Mouse (Mus musculus): Measurements from ENCODE around the gene Inhbb. TPM values are rescaled to one million over a fixed set of nuclear protein-coding genes. Genes with fewer than 3 reads are reported as not detected.
A peak's percentile ranks its signal among the peaks of the same experiment; 100 is the strongest.

Inhbb gene
- total RNA-seq, 2 experiments from 2014 or later = 1.4 to 1.8 TPM

DNA sequence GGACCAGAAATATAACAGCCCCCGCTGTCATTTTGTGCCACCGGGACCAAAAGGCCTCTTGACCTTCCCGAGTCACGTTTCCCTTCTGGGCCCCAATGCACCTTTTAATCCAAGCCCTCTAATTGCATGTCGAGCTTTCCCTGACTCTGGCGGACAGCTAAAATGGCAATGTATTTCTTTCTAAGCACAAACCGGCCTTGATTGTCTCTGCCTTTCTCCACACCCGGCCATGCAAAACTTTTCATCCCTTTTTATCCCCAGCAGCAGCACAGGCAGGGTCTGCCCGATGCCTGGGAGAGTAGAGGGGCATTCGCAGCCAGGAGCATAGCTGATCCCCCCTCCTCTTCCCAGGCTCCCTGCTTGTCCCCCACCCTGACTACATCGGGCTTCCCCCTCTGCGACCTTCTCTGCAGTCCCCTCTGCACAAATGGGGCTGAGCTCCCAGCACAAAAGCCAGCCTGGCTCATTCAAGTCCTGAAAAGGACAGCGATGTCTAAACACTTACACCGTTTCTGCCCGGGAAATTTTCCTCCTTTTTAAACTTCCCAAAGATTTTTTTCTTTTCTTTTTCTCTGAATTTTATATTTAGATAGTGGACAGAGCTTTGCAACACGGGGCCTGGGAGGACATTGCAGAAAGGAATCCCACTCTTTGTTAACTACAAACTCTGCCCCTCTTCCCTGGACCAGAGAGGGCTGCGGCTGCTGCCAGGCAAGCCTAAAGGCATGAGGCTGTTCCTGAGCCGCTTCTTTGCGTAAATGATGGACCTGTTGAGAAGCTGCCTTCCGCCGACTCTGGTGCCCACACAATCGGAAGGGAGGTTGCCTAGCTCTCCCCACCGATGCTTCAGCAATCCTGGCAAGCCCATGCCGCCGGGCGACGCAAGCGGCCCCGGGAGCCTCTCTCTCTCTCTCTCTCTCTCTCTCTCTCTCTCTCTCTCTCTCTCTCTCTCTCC is 2.6 kb downstream of the Inhbb start:
- no peak for DNase-seq

DNA sequence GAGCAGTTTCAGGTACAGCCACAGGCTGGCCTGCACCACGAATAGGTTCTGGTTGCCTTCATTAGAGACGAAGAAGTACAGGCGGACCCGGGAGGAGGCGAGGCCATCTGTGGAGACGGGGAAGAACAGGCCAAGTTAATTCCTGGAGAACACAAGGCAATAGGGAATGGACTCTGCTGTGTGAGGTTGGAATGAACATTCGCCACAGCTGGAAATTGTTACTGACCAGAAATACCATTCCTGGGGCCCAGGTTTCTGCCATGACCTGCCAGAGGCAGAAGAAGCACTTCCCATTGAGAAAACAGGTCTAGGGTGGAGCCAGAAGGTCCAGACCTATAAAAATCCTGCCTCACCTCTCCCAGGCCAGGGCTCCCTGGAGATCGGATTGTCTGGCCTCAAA is 4.1 kb downstream of the Inhbb start:
- no peak for DNase-seq

DNA sequence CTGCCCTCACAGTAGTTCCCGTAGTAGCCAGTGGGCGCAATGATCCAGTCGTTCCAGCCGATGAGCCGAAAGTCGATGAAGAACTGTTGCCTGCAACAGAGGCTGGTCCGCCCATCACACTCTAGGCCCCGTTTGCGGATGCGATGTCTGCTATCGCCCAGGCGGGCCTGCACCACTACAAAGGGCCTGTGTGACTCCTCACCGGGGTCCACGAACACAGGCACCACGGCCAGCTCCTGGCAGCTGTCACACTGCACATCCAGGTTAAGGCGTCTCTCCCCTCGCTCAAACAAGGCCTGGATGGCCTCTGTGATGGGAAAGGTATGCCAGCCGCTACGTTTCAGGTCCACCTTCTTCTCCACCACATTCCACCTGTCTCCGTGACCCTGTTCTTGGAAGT is 4.5 kb downstream of the Inhbb start:
- DNase-seq = no peak

DNA sequence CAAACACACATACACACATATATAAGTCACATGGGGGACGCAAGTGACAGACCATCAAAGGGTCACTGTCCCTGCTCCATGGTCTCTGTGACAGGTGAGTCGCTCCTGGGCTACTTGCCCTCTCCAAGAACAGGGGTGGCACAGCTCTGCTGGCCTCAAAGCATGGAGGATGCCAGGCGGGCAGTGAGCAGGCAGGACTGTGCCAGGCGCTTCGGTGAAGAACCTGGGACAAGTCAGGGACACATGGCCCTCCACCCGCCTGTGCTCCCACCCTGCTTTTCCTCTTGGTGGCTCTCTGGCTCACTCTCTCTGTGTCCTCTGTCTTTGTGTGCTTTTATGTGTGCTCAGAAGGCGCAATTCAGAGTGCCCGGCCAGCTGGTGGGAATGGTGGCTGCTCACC is 5.4 kb downstream of the Inhbb start:
- DNase-seq = no peak

DNA sequence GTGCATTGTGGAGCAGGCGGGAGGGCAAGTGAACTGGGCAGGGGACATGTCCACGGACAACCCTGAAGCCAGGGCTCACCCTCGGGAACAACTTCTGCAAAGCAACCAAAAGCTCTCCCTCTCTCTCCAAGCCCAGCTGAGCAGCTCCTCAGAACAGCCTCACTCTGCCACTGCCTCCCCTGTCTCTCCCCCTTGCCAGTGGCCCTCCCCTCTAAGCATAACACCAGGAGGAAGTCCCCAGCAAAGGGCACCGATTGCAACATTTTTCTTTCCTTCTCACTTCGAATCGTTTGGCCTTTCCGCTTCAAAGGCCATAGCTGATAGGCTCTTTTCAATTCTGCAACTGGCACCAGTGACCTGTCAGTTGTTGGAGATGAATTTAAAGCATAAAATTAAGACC is 5.9 kb downstream of the Inhbb start:
- no peak for DNase-seq

DNA sequence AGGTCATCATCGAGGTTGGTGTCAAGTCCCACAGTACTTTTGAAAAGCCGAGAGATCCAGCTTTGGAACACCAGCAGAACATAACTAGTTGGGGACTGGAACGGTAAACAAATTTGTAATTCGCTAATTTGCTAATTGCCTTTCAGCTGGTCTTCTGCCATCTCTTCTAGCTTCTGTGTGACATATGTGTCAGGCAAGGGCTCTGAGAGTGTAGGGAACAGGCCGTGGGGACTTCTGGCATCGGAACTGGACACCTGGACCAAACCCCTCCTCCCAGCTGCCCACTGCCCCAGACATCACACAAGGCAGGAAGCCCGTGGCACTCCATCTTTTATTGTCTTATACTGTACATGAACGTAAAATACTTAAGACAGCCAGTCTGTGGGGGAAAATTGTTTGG is 6.9 kb downstream of the Inhbb start:
- DNase-seq = no peak

DNA sequence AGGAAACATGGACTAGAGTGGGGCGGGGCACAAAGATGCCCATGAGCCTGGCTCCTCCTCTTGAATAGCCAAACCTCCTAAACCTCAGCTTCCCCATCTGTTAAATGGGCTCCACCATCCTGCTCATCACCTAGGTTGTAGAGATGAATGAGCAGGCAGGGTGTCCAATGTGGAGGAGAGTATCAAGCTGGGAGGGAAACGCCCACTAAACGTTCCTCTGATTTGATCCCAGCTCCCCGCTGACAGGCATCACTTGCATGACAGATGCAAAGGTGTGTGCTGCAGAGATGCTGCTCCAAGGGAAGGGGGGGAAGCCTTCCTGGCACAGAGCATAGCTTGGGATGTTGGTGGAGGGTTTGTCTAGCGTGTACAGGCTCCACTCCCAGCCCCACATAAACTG is 11.4 kb downstream of the Inhbb start:
- no peak for DNase-seq

DNA sequence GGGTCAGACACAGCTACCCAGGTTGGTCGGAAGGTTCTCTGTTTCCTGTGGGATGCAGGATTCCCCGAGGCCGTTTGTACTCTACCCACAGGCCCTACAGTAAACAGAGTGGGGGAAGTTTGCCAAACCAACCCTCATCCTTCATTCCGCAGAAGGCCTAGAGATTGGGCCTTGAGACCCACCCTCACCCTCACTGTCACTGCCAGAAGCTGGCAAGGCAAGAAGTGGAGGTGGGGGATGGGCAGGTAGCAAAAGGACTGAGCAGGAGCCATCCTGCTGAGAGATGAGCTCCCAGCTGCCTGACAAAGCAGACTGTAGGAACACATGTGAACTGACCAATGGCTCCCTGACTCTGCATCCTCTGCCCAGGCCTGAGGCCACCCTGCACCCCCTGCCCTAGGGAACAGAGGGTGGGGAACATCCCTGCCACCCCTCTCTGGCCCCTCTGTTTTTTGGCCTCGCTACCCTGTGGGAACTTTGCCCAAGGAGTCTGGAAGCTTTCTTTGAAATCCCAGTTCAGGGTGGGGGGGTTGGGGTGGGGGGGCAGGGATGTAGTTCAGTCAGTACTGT is 12.4 kb downstream of the Inhbb start:
- no peak for DNase-seq

DNA sequence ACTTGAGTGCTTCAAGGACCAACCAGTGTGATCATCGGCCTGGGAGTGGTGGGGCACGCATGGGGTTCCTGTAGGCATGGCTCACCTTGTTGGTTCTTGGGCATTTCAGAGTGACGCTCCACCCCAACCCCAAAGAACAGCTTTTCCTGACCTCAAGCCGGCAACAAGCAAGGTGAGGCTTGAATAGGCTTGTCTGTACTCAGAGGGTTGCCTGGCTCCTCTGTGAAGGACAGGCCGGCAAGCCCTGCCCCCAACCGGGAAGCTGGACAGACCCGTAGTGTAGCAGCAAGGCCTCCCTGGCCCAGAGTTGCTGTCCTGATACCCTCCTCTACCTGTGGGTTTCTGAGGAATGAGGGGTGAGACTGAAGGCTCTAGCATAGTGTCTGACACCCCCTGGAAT is 12.9 kb downstream of the Inhbb start:
- DNase-seq = no peak

DNA sequence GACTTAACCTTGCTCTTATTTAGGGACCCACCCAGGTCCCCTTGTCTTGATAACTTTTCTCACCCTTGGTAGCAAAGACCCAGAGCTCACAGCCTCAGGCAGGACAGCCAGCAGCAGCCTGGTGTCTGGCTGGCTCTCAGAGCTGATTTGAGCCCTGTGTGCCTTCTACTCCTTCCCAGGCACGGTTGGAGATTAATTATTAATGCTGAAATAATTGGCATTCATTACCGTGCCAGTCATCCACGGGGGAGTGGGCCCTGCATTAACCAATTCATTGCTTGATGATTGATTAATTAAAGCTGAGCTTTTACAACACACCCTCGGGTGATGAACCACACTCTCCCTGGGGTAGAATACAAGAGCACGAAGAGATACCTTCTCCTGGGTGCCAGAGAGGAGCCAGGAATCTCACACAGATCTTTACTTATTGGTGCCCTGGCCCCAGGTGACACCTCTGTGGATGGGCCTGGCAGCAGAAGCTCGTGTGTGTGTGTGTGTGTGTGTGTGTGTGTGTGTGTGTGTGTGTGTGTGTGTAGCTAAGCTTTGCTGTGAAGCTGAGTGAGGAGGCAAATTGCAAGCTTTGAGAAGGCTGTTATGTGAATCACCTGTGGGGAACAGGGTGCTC is 14.2 kb downstream of the Inhbb start:
- no peak for DNase-seq

DNA sequence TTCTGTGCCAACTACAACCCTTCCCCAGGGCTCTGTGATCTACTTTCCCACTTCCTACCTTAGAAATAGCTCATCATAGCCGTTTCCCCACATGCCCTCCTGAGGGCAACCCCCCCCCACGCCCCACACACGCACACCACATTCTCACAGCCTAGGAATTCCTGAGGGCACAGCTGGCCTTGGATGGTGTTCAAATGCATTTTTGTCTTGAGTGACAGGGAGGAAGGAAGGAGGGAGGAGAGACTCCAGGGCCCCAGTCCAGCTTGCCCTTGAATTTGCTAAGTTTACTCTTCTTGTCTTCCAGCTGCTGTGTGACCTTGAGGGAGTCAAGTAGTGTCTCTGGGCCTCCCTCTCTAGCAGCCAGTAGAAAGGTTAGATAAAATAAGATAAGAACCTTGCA is 17.2 kb downstream of the Inhbb start:
- no peak for DNase-seq

DNA sequence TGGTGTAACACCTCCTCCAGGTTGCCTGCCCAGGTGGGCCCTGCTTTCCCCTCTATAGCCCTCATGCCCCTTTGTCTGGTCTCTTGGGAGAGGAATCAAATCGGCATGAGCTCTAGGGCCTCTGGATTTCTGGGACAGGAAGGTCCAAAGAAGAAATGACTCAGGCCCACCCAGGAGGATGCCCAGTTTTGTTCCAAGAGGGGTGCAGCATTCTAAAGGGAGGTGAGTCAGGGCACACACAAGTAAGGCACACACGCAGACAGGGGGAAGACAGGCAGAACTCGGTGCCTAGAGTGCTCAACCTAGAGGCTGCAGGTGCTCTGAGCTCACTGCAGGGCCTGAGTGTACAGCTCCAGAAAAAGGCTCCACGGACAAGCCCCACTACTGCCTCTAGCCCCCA is 17.7 kb downstream of the Inhbb start:
- no peak for DNase-seq

DNA sequence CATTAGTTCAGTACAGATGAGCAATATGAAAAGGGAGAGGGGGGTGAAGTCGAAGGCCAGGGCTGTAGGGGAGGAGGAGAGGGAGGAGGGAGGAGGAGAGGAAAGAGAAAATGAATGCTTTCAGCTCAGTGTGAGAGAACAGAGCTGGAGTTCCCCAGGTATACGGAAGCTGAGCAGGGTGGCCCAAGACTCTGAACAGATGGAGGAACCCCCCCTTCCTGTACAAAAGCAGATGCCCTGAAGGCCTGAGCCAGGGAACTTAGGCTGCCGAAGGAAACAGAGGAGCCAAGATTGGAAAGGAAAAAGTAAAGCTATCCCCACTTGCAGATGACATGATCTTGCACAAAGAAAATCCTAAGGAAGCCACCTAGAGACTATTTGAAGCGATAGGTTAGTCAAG is 20.8 kb downstream of the Inhbb start:
- DNase-seq = no peak

DNA sequence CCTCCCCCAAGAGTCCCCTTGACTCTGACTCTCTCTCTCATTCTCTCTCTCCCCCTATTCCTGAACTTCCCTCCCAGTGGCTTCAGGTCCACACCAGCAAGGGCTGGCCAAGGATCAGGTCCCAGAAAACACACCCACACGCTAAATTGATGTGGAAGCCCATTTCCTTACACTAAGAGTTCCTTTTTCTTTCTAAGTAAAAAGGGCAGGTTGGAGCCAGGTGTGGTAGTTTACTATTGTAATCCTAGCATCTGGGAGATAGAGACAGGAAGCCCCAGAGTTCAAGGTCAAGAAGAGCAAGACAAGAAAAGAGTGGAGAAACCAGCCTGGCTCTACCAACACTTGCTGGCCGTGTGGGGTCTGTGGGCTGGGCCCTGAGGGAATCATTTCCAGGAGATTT is 23.4 kb downstream of the Inhbb start:
- DNase-seq = no peak

DNA sequence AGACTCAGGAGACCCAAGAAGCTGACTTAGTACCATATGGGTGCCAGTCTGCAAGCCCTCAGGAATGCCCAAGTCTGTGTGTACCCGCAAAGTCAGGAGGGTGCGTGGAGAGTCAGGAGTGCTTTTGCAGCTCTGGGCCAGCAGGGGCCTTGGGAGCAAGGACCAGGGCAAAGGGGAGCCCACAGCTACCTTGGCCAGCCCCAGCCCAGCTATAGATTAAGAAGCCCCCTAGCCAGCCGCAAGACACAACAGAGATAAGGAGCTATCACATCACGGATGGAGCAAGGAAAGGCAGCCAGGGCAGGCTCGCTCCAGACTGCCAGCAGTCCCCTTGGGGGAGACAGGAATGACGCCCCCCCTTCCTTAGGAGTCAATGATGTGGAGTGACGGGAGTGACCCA is 24.2 kb downstream of the Inhbb start:
- DNase-seq = no peak

DNA sequence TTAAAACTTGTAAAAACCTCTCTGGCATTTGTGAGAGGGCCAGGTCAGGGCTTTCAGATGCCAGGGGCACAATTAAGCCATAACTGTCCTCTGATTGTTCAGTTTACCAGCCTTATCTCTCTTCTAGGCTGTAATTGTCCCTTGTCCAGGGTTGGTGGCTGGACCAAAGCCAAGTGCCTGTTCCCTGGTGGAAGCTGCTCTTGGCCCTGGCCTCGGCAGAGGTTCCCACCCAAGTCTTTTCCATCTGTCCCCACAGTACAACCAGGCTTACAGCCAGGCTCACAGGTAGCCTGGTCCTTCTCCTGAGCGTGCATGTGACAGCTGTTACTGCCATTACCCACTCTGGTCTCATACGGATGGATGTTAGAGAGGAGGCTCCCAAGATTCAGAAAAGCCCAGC is 30.7 kb downstream of the Inhbb start:
- DNase-seq = peak; percentile 77

DNA sequence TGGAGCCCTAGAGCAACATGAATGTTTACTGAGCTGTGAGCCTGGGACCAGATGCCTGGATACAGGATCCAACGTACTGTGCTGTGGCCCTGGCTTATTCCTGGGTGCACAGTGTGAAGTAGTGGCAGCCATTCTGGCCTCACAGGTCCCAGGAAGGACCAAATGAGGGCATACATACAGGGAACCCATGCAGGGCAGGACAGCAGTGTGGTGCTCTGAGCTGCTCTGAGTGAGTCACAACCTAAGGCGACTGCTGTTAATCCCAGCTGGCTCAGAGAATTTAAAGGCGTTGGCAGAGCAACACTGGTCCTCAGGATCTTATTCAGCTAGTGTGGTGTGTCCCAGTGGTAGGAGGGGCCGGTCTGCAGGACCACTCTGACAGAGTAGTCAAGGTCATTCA is 31.4 kb downstream of the Inhbb start:
- DNase-seq = no peak

DNA sequence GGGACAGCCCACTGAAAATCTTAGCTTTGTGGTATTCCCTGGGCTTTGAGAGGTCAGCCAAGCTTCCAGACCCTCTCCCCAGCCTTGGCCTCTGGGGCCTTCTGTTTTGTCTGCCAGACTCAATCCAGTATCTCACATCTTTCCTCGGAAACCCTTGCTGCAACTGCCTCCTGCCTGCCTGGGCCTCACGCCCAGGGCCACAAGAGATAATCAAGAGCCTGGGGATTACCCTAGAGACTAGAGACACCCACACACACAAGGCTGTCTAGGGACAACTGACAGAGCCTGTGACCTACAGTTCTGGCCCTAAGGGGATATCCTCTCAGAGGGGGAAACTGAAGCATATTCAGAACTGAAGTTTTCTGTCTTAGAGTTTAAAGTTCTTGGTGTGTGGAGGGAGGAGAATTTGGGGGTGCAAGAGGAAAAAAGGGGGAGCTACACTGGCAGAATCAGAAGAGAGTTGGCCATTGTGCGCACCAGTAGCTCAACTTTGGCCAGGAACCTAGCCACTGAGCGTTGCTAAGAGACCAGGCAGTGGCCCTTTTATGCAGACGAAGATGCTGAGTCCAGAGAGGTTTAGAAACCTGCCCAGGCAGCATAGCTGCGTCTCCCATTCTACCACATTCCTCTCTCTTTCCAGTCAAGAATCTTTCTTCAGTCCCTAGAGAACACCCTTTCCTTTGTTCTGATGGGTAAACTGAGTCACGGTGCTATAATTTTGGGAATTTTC is 32.1 kb downstream of the Inhbb start:
- peak; percentile 26 for DNase-seq

DNA sequence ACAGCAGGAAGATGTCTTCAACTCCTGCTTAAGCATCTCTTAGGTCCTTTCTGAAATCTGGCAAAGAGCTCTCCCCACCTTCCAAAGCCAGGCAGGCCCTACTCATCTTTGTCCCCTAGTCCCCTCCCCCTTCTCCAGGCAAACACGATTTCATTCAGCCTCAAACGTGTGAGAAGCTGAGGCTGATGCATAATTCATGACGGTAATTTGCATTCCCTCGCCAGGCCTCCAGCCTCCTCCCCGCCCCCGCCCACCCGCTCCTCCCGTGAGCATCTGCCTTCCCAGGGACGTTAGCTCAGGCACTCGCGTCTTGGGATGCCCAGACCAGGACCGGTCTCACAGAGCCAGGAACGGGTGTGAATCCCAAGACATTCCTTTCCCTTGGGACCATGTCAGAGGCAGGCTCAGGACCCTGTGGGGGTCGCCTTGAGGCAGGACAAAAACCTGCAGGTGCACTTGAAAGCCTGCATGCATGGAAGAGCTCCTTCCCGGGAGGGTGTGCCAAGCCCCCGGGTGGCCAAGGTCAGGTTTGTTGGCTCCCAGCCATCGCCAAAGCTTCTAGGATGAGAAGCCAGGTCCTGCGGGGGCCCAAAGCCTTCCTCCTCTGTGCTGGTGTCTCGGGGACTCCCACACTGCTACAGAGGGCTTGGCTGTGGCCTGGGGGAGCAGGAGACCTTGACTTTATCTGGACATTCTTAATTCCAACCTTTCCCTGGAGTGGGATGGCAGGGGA is 33.2 kb downstream of the Inhbb start:
- DNase-seq = peak; percentile 21

DNA sequence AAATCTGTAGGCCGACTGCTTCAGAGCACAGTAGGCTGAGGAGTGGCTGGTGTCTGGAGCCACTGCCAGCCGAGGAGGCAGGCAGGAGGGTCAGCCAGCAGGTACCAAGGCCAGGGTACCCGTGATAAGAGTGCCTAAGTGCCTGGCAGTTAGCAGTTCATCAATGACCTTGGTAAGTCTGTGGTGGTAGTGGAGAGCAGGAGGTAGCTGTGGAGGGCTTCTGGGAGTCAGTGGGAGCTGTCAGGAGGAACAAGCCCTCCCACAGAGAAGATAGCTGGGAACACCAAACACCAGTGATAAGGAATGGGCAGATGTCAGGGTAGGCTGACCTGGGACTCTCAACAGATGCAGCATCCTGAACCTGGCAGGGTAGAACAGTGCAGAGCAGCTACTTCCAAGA is 35.7 kb downstream of the Inhbb start:
- no peak for DNase-seq

DNA sequence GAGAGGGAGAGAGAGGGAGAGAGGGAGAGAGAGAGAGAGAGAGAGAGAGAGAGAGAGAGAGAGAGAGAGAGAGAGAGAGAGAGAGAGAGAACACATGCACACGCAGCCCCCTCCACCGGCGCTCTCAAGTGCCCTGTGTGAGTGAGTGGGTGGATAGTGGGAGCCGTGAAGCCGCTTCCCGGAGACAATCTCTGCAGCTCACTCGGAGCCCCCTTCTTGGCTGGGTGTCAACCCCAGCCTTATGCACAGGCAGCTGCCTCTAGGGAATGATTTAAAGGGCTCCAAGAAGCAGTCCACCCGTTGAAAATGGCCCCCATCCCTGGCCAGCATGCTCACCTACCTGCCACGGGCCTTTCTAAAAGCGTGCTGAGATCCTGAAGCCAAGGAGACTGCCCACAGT is 38.1 kb downstream of the Inhbb start:
- no peak for DNase-seq

DNA sequence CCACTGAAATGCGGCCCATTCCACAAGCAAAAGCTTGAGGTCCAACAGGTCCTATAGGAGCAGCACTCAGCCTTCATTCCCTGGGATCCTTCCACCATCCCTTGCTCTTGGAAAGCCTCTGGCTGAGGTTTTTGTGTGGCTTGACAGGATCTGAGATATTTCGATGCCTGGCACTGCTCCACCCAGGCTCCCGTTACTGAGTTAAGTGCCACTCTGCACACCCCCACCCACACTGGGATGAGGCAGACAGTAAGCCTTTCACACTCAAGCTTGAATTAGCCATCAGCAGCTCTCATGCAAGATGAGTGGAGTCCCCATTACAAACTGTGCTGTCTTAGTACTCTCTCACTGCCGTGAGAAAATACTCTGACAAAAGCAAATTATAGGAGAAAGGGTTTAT is 41.4 kb downstream of the Inhbb start:
- DNase-seq = no peak
